Mouse (Mus musculus) thymus, postnatal 4 days (tissue): ENCODE measurements at regions not wholly inside any gene's neighbourhood (a gene's known extent, or its start where the extent isn't known, plus 50 kb on each side); places are given as distances from the start of the nearest gene placed in this dataset.

Experiments
- DNase-seq: peaks from one replicate; pipeline ENCODE4 v3.0.0; 2021

DNA sequence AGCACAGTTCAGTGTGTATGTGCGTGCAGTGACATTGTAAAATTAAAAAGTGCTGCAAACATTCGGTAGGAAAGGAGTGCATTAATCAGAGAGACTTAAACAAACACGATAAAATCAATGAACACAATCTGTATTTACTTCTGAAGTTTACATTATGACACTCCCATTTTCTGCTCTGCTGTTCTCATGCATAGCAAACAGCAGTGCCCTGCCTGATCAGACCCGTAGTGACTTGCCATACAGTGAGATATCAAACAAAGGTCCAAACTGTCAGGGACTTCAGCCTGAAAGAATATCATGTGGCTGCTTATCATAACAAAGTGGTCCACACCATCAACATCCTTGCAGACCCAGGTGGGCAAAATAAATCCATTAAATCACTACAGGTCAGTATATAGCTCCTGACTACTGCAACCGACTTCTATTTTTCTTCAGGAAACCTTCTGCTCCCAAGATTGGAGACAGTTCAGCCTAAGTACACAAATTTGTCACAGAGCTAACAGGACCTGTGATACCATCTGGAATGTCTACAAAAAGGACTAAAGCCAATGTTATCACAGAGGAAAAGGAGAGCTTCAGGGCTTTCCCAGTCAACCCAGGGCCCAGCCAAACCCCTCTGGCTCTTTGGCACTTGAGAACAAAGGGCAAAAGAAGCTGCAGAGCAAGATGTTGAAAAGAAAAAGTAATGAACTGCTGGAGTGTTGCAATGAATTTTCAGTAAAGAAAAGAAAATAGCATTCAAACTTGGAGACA is 495.8 kb downstream of the Trib2 start:
- DNase-seq, result no peak

DNA sequence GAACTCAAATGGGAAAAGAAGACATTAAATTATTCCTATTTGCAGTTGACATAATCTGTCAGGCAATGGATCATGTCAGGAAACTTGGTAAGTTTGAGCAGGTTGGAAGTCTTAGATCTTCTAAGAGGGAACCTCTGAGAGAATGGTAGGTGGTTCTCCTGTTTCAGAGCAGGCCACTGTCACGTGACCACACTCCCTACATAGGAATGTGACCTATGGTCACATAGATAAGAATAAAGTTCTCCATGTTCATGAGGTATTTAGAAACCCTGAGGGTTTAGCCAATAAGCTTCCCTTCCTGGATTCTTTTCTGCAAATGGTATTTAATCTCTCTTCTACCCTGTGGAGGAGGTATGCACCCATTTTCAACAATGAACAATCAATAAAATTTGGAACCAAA is 497.1 kb downstream of the Trib2 start:
- no peak for DNase-seq

GRCm38 (mm10) chr12:15294898-15295297 is 521.8 kb downstream of the Trib2 start:
- DNase-seq, result no peak

- DNase-seq, result no peak
These were observed 554.6 kb downstream of the Trib2 start for GRCm38 (mm10) chr12:15262165-15262564.

GRCm38 (mm10) chr12:15261604-15262003 is 555.1 kb downstream of the Trib2 start:
- DNase-seq, result no peak

DNA sequence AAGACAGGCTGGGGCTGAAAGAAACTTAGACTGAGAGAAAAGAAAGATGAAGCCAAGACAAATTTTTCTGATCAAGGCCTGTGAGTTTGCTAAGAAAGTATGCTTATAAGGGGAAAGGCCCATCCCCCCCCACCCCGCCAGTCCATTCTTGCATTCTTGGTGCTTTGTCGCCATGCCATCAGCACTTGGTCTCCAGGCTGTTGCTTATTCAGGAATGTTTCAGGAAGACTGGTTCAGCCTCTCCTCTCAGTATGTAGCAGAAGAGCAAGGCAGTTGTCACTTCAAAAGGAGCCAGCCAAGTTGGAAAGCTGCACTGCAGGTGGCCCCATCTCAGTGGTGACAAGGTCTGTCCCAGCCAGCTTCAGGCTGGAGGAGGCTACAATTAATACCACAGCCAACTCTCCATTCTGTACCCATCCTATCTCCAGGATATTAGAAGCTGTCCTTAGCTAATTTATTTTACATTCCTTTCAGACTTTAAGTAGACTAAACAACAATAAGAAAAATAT is 555.8 kb downstream of the Trib2 start:
- DNase-seq, result no peak

DNA sequence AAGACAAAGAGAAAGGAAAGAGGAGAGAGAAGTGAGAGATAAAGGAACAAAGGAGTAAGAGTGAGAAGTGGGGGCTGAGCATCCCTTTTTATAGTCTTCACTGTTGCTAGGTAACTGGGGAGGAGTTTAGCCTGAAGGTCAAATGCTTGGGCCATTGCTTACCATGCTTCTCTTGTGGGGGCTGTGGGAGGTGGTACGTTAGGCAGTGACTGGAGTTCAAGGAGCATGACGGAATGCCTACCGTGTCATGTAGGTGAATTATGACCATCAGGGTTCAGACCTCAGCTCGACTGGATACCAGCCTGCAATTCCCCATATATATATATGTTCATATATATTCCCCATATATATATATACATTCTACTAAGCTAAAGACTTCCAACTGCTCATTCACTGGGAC is 571.8 kb downstream of the Trib2 start:
- DNase-seq, result no peak

- no peak for DNase-seq
These were observed 594.1 kb downstream of the Trib2 start for GRCm38 (mm10) chr12:15222497-15223170.

- no peak for DNase-seq
These were observed 598.2 kb downstream of the Trib2 start for GRCm38 (mm10) chr12:15218504-15218903.

- DNase-seq, result no peak
These were observed 600.5 kb downstream of the Trib2 start for GRCm38 (mm10) chr12:15216180-15216579.

DNA sequence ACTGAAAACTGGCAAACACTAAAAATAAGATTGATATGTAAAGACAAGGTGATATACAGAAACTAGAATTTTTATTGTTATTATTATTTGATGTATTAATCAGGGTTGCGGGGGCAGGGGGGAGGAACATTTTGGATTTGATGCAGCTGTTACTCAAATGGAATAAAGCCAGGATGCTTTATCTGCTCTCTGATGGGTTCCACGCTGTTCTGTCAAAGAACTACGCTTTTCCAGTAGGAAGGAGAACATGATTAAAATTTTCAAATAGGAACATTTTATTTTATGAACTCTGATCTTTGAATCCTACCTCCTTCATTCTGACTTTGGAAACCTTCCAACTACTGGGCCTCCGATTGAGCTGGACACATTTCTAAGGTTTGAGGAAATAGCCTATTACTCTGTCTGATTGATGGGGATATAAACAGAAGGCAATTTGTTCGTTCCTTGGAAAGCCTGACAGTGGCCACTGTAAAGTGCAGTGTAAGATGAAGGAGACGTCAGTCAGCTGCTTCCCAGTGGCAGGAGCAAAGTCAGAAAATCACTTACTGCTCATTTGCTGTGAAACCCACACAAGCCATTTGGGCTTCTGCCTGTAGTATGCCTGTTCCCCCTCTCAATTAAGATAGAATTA is 642.2 kb downstream of the Trib2 start:
- DNase-seq, result no peak

- no peak for DNase-seq
These were observed 654.1 kb downstream of the Trib2 start for GRCm38 (mm10) chr12:15162605-15163004.

GRCm38 (mm10) chr12:15161864-15162263 is 654.9 kb downstream of the Trib2 start:
- no peak for DNase-seq

- no peak for DNase-seq
These were observed 656.2 kb downstream of the Trib2 start for GRCm38 (mm10) chr12:15160478-15160998.

GRCm38 (mm10) chr12:15146398-15146797 is 670.3 kb downstream of the Trib2 start:
- DNase-seq, result no peak

DNA sequence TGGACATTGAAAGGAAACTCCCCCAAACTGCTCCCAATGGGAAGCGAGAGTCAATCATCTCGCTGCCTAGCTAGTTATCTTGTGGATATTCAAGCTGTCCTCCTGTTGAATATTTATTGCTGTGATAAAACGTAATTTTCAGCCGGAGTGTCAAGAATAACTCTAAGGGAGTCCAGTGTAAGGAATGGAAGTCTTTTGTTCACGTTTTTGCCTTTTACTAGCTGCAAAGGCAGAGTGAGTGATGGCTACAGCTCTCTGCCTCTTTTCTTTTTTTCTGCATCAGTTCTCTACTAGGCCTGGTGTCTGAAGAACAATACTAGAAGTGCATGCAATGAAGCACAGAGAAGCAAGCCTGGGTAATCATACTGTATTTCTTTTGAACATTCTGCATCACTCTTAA is 679.7 kb downstream of the Trib2 start:
- no peak for DNase-seq

- no peak for DNase-seq
These were observed 692.5 kb downstream of the Trib2 start for GRCm38 (mm10) chr12:15124179-15124578.

DNA sequence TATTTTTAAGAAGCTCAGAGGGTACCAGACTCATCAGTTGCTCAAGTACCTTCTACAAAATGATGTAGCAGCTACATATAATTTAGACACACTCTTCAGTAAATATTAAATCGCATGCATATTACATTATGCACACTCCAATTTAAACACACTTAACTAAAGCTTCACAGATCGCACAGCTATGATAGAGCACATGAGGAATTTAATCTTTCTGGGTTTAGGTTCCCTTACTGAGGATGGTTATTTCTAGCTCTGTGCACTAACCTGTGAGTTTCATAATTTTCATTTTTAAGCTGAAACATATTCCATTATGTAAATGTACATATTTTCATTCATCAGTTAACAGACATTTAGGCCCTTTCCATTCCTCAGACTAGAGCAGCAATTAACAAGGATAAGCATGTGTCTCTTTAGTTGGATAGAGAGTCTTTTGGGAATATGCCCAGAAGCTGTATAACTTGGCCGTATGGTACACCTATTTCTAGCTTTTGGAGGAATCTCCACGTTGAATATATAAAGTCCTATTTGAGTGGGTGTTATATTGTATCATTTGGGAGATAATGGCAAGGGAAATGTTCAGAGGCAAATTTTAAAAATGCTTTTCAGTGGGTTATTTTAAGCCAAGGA is 694.0 kb downstream of the Trib2 start:
- no peak for DNase-seq

DNA sequence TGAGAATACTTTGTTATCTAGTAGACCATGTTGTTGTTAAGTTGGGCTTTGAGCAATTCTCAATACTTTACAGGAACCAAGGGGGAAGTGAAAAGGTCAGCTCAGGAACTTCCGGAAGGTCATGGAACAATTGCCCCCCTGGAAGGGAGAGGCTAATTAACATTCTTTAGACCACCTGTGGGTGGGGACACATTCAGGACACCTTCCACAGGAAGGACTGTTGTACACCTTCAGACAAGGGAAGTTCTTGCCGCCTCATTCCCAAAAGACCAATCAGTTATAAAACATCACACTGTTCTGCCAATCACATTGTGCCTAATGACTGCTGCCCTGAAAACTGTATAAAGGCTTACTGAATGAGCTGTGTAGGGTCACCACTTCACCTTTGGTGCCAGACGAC is 701.2 kb downstream of the Trib2 start:
- no peak for DNase-seq

DNA sequence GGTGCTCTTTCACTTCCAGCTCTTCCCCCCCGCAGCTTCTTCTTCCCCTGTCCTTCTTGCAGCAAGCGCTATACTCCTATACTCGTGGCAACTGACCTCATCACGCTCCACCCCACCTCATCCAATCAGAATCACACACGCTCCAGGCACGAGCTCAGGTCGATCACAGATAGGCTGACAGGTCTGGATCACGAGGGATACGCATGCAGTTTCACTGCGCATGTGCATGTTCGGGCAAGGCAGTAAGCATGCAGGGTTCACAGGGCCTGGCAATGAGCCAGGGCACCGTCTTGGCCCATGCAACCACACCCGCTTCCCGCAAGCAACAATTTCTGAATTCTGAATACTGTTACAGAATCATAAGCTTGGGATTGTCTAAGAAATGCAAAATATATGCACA is 701.9 kb downstream of the Trib2 start:
- no peak for DNase-seq

DNA sequence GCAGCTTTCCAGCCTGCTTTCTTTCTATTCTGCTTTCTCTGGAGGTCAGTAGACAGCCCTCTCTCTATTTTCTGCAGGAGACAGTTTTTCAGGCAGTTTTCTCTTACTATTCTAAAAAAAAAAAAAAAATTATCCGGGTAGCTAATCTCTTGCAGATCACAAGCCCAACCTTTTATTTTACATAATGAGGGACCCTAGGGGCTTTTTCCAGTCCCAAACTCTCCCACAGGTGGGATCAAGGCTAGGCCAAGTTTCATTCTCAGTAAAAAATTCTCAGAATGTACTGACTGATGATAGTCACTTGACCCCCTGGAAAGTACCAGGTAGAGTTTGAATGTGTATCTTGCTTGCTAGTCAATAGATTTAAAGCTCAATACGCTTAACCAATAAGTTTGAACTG is 705.7 kb downstream of the Trib2 start:
- no peak for DNase-seq

DNA sequence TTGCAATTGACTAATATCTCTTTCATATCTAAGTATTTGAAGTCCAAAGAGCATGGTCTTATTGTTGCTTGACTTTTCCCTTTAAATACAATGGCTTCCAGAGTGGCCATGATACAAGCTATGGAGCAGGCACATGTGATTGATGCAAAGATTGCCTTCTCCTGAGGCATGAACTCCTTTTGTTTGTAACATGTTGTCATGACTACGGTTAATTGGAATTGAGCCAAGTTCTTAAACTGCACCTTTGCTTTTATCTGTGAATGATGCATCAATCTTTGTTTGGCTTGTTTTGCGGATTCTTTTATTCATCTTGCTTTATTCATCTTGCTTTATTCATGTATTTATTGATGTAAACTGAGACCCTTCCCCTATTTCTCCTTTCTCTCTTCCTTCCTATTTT is 711.8 kb downstream of the Trib2 start:
- DNase-seq, result no peak

- DNase-seq, result no peak
These were observed 738.1 kb downstream of the Trib2 start for GRCm38 (mm10) chr12:15078615-15079014.
